Mouse (Mus musculus) kidney, adult 9 months (tissue): ENCODE measurements at regions not wholly inside any gene's neighbourhood (a gene's known extent, or its start where the extent isn't known, plus 50 kb on each side); places are given as distances from the start of the nearest gene placed in this dataset.

ENCODE experiments used
- DNase-seq: peaks from one replicate; pipeline ENCODE4 v3.0.0; 2022

GRCm38 (mm10) chr9:41545776-41546175 is 384.3 kb upstream of the Ubash3b start:
- DNase-seq, result peak; percentile 23

- no peak for DNase-seq
These were observed 381.0 kb upstream of the Ubash3b start for GRCm38 (mm10) chr9:41542511-41542910.

- no peak for DNase-seq
These were observed 379.8 kb upstream of the Ubash3b start for GRCm38 (mm10) chr9:41541327-41541726.

GRCm38 (mm10) chr9:41532786-41533185 is 371.3 kb upstream of the Ubash3b start:
- no peak for DNase-seq

- DNase-seq, result peak; percentile 9
These were observed 370.8 kb upstream of the Ubash3b start for GRCm38 (mm10) chr9:41532290-41532689.

- DNase-seq, result no peak
These were observed 370.1 kb upstream of the Ubash3b start for GRCm38 (mm10) chr9:41531596-41531995.

- no peak for DNase-seq
These were observed 364.6 kb upstream of the Ubash3b start for GRCm38 (mm10) chr9:41526126-41526525.

GRCm38 (mm10) chr9:41525534-41525933 is 364.0 kb upstream of the Ubash3b start:
- no peak for DNase-seq

- no peak for DNase-seq
These were observed 363.1 kb upstream of the Ubash3b start for GRCm38 (mm10) chr9:41524591-41524990.

GRCm38 (mm10) chr9:41523969-41524368 is 362.5 kb upstream of the Ubash3b start:
- DNase-seq, result no peak

GRCm38 (mm10) chr9:41522302-41522701 is 360.8 kb upstream of the Ubash3b start:
- DNase-seq, result no peak

- DNase-seq, result no peak
These were observed 356.3 kb upstream of the Ubash3b start for GRCm38 (mm10) chr9:41517787-41518186.

- DNase-seq, result no peak
These were observed 355.7 kb upstream of the Ubash3b start for GRCm38 (mm10) chr9:41517053-41517696.

GRCm38 (mm10) chr9:41515192-41515591 is 353.7 kb upstream of the Ubash3b start:
- no peak for DNase-seq

GRCm38 (mm10) chr9:41513701-41514100 is 352.2 kb upstream of the Ubash3b start:
- DNase-seq, result no peak

- no peak for DNase-seq
These were observed 348.1 kb upstream of the Ubash3b start for GRCm38 (mm10) chr9:41509597-41509996.

- no peak for DNase-seq
These were observed 347.2 kb upstream of the Ubash3b start for GRCm38 (mm10) chr9:41508746-41509145.

- DNase-seq, result no peak
These were observed 336.8 kb upstream of the Ubash3b start for GRCm38 (mm10) chr9:41498326-41498725.

- DNase-seq, result no peak
These were observed 328.6 kb upstream of the Ubash3b start for GRCm38 (mm10) chr9:41490112-41490511.

- no peak for DNase-seq
These were observed 326.5 kb upstream of the Ubash3b start for GRCm38 (mm10) chr9:41488046-41488445.

GRCm38 (mm10) chr9:41483218-41483617 is 321.7 kb upstream of the Ubash3b start:
- DNase-seq, result no peak

GRCm38 (mm10) chr9:41481611-41482266 is 320.2 kb upstream of the Ubash3b start:
- DNase-seq, result no peak

- peak; percentile 13 for DNase-seq
These were observed 318.6 kb upstream of the Ubash3b start for GRCm38 (mm10) chr9:41479854-41480749.

- no peak for DNase-seq
These were observed 317.6 kb upstream of the Ubash3b start for GRCm38 (mm10) chr9:41479085-41479484.
